Mouse (Mus musculus): ENCODE measurements around the gene Smg8.

The Smg8 gene

GRCm38 (mm10) chr11:87046968-87047367 is 39.6 kb downstream of the Smg8 start:
- DNase-seq (ENCODE audit: low spot score in 2 of 2) = peak in 1 of 2 experiments; percentile 13

- DNase-seq (ENCODE audit: low spot score in 2 of 2) = no peak
Measured at GRCm38 (mm10) chr11:87043052-87043451, 43.5 kb downstream of the Smg8 start.

- peak; percentile 18 to 38 for DNase-seq (ENCODE audit: low spot score in 2 of 2)
Measured at GRCm38 (mm10) chr11:87039307-87039963, 47.1 kb downstream of the Smg8 start.

GRCm38 (mm10) chr11:87036180-87036579 is 50.4 kb downstream of the Smg8 start:
- no peak for DNase-seq (ENCODE audit: low spot score in 2 of 2)

- DNase-seq (ENCODE audit: low spot score in 2 of 2) = no peak
Measured at GRCm38 (mm10) chr11:87028212-87028611, 58.4 kb downstream of the Smg8 start.

All from spleen, postnatal 36 days (tissue).